In the genomic region with DNA sequence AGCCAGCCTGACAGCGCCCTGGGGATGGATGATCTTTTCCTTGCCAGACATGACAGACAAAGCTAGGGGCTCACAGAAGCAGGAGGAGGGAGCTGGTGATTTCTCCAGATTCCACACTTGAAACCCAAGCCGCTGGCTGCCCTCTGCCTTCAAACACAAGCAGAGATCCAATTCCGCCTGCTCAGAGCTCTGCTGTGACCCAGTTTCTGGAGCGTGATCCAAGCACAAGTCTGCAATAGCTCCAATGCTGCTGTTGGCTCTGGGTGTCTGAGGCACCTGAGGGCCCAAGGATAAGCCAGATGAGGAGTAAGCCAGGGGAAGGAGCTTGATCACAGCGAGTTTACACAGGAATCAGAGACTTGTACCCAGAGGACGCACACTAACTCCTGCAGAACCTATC, we compare ENCODE assay signal across 12 mouse cellular contexts. TPM values are rescaled to one million over a fixed set of nuclear protein-coding genes. Genes with fewer than 3 reads are reported as not detected.
DNase-seq lines count a peak whose midpoint lies in the region; ATAC-seq and TF ChIP-seq lines count a peak whose summit lies in the region.
"Had no signal": no experiment of that assay in that cellular context is flagged by ENCODE, and none has a peak within 500 bp of the region (broad histone marks: within the 10 kb centered on the region; RNA-seq: fewer than 3 reads in every experiment).

No protein-coding gene starts in this region.

- TF ChIP-seq POLR2A in brain, embryonic 14.5 days (IDR thresholded peaks at IDR 0.05; ENCODE audit: borderline replicate concordance, extremely low read depth, insufficient read depth, insufficient read length, poor library complexity, severe bottlenecking), result no peak

- WGBS in stomach, postnatal 0 days, result 55% methylated on average over 6 of the region's 6 CpGs

- TF ChIP-seq EP300 in stomach, postnatal 0 days (optimal IDR thresholded peaks at IDR 0.05), result no peak

- no peaks in the 10 kb centered on the region for H3K27me3 ChIP-seq in stomach, postnatal 0 days (ENCODE audit: control insufficient read depth, insufficient read depth, low read length)

- H3K27ac ChIP-seq in stomach, postnatal 0 days (replicated peaks), result no peak overlapping the region

- H3K9ac ChIP-seq in stomach, postnatal 0 days (ENCODE audit: low read length), result no peak overlapping the region

- intact Hi-C loops in left cerebral cortex, postnatal 36 days (cut with DNase I), result no loop called here
- intact Hi-C loops in gastrocnemius, postnatal 14 days (cut with DNase I; ENCODE audit: low total_unique reads), result no loop called here

- no peaks in the 10 kb centered on the region for H3K4me1 ChIP-seq in stomach, postnatal 0 days (replicated peaks; ENCODE audit: control insufficient read depth, insufficient read depth)

- no peak for ATAC-seq in stomach, postnatal 0 days (ENCODE audit: low FRiP score, low TSS enrichment)
- no peak for ATAC-seq in activated CD4-positive, CD25-positive, alpha-beta regulatory T cell, adult 4 months

- no peak overlapping the region for H3K4me3 ChIP-seq in stomach, postnatal 0 days (ENCODE audit: low read depth, low read length)

- DNase-seq in frontal cortex, postnatal 36 days (ENCODE audit: low spot score in 2 of 2), result peak; percentile 42 to 51
- DNase-seq in frontal cortex, postnatal 14 days (ENCODE audit: low spot score in 2 of 2), result no peak
- DNase-seq in left cerebral cortex, postnatal 36 days (ENCODE audit: low spot score in 2 of 2), result peak; percentile 46 to 52
- DNase-seq in left cerebral cortex, adult 8-10 months (ENCODE audit: low spot score in 2 of 2), result no peak
- peak; percentile 18 for DNase-seq in brain, embryonic 14.5 days (ENCODE audit: low read depth)
- peak; percentile 53 for DNase-seq in gastrocnemius, postnatal 14 days
- DNase-seq in stomach, postnatal 0 days (ENCODE audit: low spot score), result no peak
- DNase-seq: adrenal gland, adult 2 months; cerebellum, adult 11-12 months; heart, adult 18-20 months; lung, postnatal 14 days had no signal

- H3K4me2 ChIP-seq in stomach, postnatal 0 days (replicated peaks; ENCODE audit: low read depth), result no peak overlapping the region

- no peak for TF ChIP-seq CTCF in brain, embryonic 14.5 days (IDR thresholded peaks at IDR 0.05; ENCODE audit: borderline replicate concordance, extremely low read depth, insufficient read depth, insufficient read length)
- TF ChIP-seq CTCF in stomach, postnatal 0 days (IDR thresholded peaks at IDR 0.05; ENCODE audit: low read depth), result no peak

- H3K36me3 ChIP-seq in stomach, postnatal 0 days (ENCODE audit: control insufficient read depth, insufficient read depth, low read length), result no peaks in the 10 kb centered on the region

- H3K9me3 ChIP-seq in stomach, postnatal 0 days (ENCODE audit: control insufficient read depth, low read length), result no peaks in the 10 kb centered on the region

RNA-seq across cellular contexts. Expression of a gene that starts 9.7 kb away (rescaled TPM):
- total RNA-seq in left cerebral cortex, postnatal 36 days (2021), result 10 to 100 TPM; 91.0 to 94.2 TPM
- total RNA-seq in left cerebral cortex, adult 8-10 months (2022), result 10 to 100 TPM; 71.1 to 80.0 (median 75.5) TPM
- polyA plus RNA-seq in brain, embryonic 14.5 days (2012; rRNA removed), result 20.4 and 25.6 TPM in 2 replicates
- total RNA-seq in gastrocnemius, postnatal 14 days (2021), result 100 to 1,000 TPM; 126 to 130 TPM
- polyA plus RNA-seq in stomach, postnatal 0 days (2015; fragmentation: Nextera tagmentation; extraction: Ambion mirVana), result 6.7 and 8.0 TPM in 2 replicates
- 100 to 1,000 TPM; 127 to 150 TPM for polyA plus RNA-seq in activated CD4-positive, CD25-positive, alpha-beta regulatory T cell, adult 4 months (2017; shearing (Covaris generic))

Comparison
In these comparisons a context has a peak if more than half of its experiments do, and no peak if none do; other contexts are left out.
1. DNase-seq: peak in frontal cortex, postnatal 36 days (2 of 2), left cerebral cortex, postnatal 36 days (2 of 2), brain, embryonic 14.5 days (single experiment) and gastrocnemius, postnatal 14 days (single experiment); none in frontal cortex, postnatal 14 days (0 of 2), left cerebral cortex, adult 8-10 months (0 of 2) and stomach, postnatal 0 days (single experiment).